Mouse (Mus musculus) 3134 (cell line): ENCODE measurements at regions not wholly inside any gene's neighbourhood (a gene's known extent, or its start where the extent isn't known, plus 50 kb on each side); places are given as distances from the start of the nearest gene placed in this dataset.
A peak's percentile ranks its signal among the peaks of the same experiment; 100 is the strongest.

Experiments
- DNase-seq: peaks from one replicate; pipeline ENCODE4 v3.0.0-alpha.2; 2011; ENCODE audit warnings: low spot score; ENCODE audit not compliant: insufficient read length; ENCODE audit errors: extremely low read depth

- peak; percentile 7 for DNase-seq
Observed at GRCm38 (mm10) chr13:62293331-62293730, 89.6 kb downstream of the Gm3604 start.

GRCm38 (mm10) chr13:62286891-62287290, 96.1 kb downstream of the Gm3604 start:
- DNase-seq: no peak
